Mouse (Mus musculus) neural tube, embryonic 14.5 days (tissue): ENCODE measurements at regions not wholly inside any gene's neighbourhood (a gene's known extent, or its start where the extent isn't known, plus 50 kb on each side); places are given as distances from the start of the nearest gene placed in this dataset.

ENCODE experiments used
- ATAC-seq: fragments of 200-750 bp; cut with Nextera tagmentation; 2 replicates; pipeline ENCODE4 v1.8.0; 2017; ENCODE audit warnings: low read depth, mild to moderate bottlenecking, moderate TSS enrichment, moderate library complexity
- H3K27ac ChIP-seq: fragments of 300-500 bp; sonication (generic); 2 replicates; pipeline ENCODE4 v1.5.1; 2014; ENCODE audit warnings: low read depth, mild to moderate bottlenecking, control low read depth, low read length, moderate library complexity, mixed read lengths
- H3K27me3 ChIP-seq: fragments of 300-500 bp; sonication (generic); 2 replicates; pipeline ENCODE4 v1.6.1; 2014; ENCODE audit warnings: low read length; ENCODE audit not compliant: control insufficient read depth, insufficient read depth
- H3K36me3 ChIP-seq: fragments of 300-500 bp; sonication (generic); 2 replicates; pipeline ENCODE4 v1.6.1; 2014; ENCODE audit warnings: low read length, mixed read lengths; ENCODE audit not compliant: control insufficient read depth, insufficient read depth
- H3K4me1 ChIP-seq: fragments of 300-500 bp; sonication (generic); 2 replicates; pipeline ENCODE4 v1.6.1; 2014; ENCODE audit warnings: low read length; ENCODE audit not compliant: control insufficient read depth, insufficient read depth
- H3K4me2 ChIP-seq: fragments of 300-500 bp; sonication (generic); 2 replicates; pipeline ENCODE4 v1.6.1; 2014; ENCODE audit warnings: mild to moderate bottlenecking, low read depth, low read length, control low read depth
- H3K4me3 ChIP-seq: fragments of 300-500 bp; sonication (generic); 2 replicates; pipeline ENCODE4 v1.5.1; 2014; ENCODE audit warnings: low read depth, low read length, control low read depth, mixed read lengths
- H3K9ac ChIP-seq: fragments of 300-500 bp; sonication (generic); replicated peaks from 2 replicates; pipeline ENCODE4 v1.6.1; 2014; ENCODE audit warnings: low read depth, mild to moderate bottlenecking, control low read depth, low read length, mixed read lengths
- H3K9me3 ChIP-seq: fragments of 300-500 bp; sonication (generic); 2 replicates; pipeline ENCODE4 v1.6.1; 2016; ENCODE audit warnings: low read length; ENCODE audit not compliant: control insufficient read depth
- WGBS: fragments of 180-500 bp; shearing (Covaris S2); extraction: QIAGEN DNeasy Blood & Tissue Kit; methylation state at CpG from one replicate; pipeline ENCODE4 v1.1.7; 2014; 5-methylcytosine and 5-hydroxymethylcytosine counted together

GRCm38 (mm10) chr16:73689274-73689673, 722.4 kb downstream of the Robo2 start:
- H3K9me3 ChIP-seq, result no peaks in the 10 kb centered on the region
- 61% methylated on average over 11 of the region's 11 CpGs for WGBS

GRCm38 (mm10) chr16:73679804-73680203, 731.8 kb downstream of the Robo2 start:
- no peaks in the 10 kb centered on the region for H3K9me3 ChIP-seq
- peak overlapping the region; percentile 53; the same call in 1 of the 2 replicates for H3K27ac ChIP-seq
- H3K4me3 ChIP-seq, result no peak overlapping the region
- peak overlapping the region; percentile 23 for H3K4me2 ChIP-seq
- no peak for ATAC-seq
- 51% methylated on average over 10 of the region's 10 CpGs for WGBS
- 0 out of 2 replicates have a peak overlapping the region, but pooled peaks have one; percentile 34 for H3K9ac ChIP-seq
- H3K4me1 ChIP-seq, result no peaks in the 10 kb centered on the region
- H3K36me3 ChIP-seq, result no peaks in the 10 kb centered on the region
- no peaks in the 10 kb centered on the region for H3K27me3 ChIP-seq

More at GRCm38 (mm10) chr16:73689274-73689673, 722.4 kb downstream of the Robo2 start:
- Histone ChIP-seq H3K4me3 (no peak overlapping the region), H3K36me3 (no peaks in the 10 kb centered on the region), H3K27me3 (no peaks in the 10 kb centered on the region), H3K4me1 (no peaks in the 10 kb centered on the region), H3K9ac (no peak overlapping the region), H3K4me2 (no peak overlapping the region), H3K27ac (no peak overlapping the region)
- no peak for ATAC-seq

- Histone ChIP-seq H3K4me3 (no peak overlapping the region), H3K4me2 (no peak overlapping the region), H3K4me1 (no peaks in the 10 kb centered on the region), H3K36me3 (no peaks in the 10 kb centered on the region), H3K9ac (no peak overlapping the region), H3K27me3 (no peaks in the 10 kb centered on the region), H3K27ac (no peak overlapping the region), H3K9me3 (no peaks in the 10 kb centered on the region)
- WGBS, result 51% methylated on average over 6 of the region's 6 CpGs
- ATAC-seq, result no peak
Observed at GRCm38 (mm10) chr16:73670516-73670915, 741.1 kb downstream of the Robo2 start.

GRCm38 (mm10) chr16:73652976-73653690, 758.5 kb downstream of the Robo2 start:
- no peak overlapping the region for H3K4me2 ChIP-seq
- H3K4me3 ChIP-seq, result no peak overlapping the region
- no peaks in the 10 kb centered on the region for H3K4me1 ChIP-seq
- no peaks in the 10 kb centered on the region for H3K27me3 ChIP-seq
- no peaks in the 10 kb centered on the region for H3K9me3 ChIP-seq
- WGBS, result 88% methylated on average over 1 of the region's 1 CpGs
- ATAC-seq, result no peak
- no peak overlapping the region for H3K9ac ChIP-seq
- H3K27ac ChIP-seq, result no peak overlapping the region
- no peaks in the 10 kb centered on the region for H3K36me3 ChIP-seq

GRCm38 (mm10) chr16:73647201-73647782, 764.3 kb downstream of the Robo2 start:
- peak overlapping the region; percentile 32 for H3K4me2 ChIP-seq
- no peaks in the 10 kb centered on the region for H3K36me3 ChIP-seq
- ATAC-seq, result no peak; the same call in 1 of the 2 replicates
- H3K4me3 ChIP-seq, result no peak overlapping the region; the same call in 1 of the 2 replicates
- WGBS, result 34% methylated on average over 19 of the region's 19 CpGs
- H3K9me3 ChIP-seq, result no peaks in the 10 kb centered on the region
- peak overlapping the region; percentile 13; the same call in 1 of the 2 replicates for H3K27ac ChIP-seq
- no peak overlapping the region for H3K9ac ChIP-seq
- H3K4me1 ChIP-seq, result 0 out of 2 replicates have a peak, but pooled peaks cover 5% of the 10 kb centered on the region
- H3K27me3 ChIP-seq, result no peaks in the 10 kb centered on the region

- Histone ChIP-seq H3K27ac (no peak overlapping the region), H3K9me3 (no peaks in the 10 kb centered on the region), H3K9ac (no peak overlapping the region), H3K4me1 (no peaks in the 10 kb centered on the region), H3K27me3 (no peaks in the 10 kb centered on the region), H3K4me2 (no peak overlapping the region), H3K36me3 (no peaks in the 10 kb centered on the region), H3K4me3 (no peak overlapping the region)
- 91% methylated on average over 9 of the region's 9 CpGs for WGBS
- ATAC-seq, result no peak
Observed at GRCm38 (mm10) chr16:73613017-73613416, 798.6 kb downstream of the Robo2 start.

- Histone ChIP-seq H3K4me3 (no peak overlapping the region), H3K27me3 (no peaks in the 10 kb centered on the region)
- 58% methylated on average over 2 of the region's 2 CpGs for WGBS
Observed at GRCm38 (mm10) chr16:73591421-73591820, 820.2 kb downstream of the Robo2 start.

GRCm38 (mm10) chr16:73561216-73561615, 850.4 kb downstream of the Robo2 start:
- 81% methylated on average over 7 of the region's 7 CpGs for WGBS
- H3K9me3 ChIP-seq, result no peaks in the 10 kb centered on the region
- H3K27ac ChIP-seq, result no peak overlapping the region
- no peaks in the 10 kb centered on the region for H3K36me3 ChIP-seq
- no peak for ATAC-seq
- H3K4me2 ChIP-seq, result no peak overlapping the region
- no peak overlapping the region for H3K4me3 ChIP-seq
- no peaks in the 10 kb centered on the region for H3K27me3 ChIP-seq
- no peaks in the 10 kb centered on the region for H3K4me1 ChIP-seq
- H3K9ac ChIP-seq, result no peak overlapping the region

More at GRCm38 (mm10) chr16:73591421-73591820, 820.2 kb downstream of the Robo2 start:
- H3K4me1 ChIP-seq, result no peaks in the 10 kb centered on the region
- no peak overlapping the region for H3K4me2 ChIP-seq
- no peaks in the 10 kb centered on the region for H3K9me3 ChIP-seq
- ATAC-seq, result no peak
- H3K9ac ChIP-seq, result no peak overlapping the region
- H3K27ac ChIP-seq, result no peak overlapping the region
- no peaks in the 10 kb centered on the region for H3K36me3 ChIP-seq

- 90% methylated on average over 4 of the region's 4 CpGs for WGBS
- Histone ChIP-seq H3K27ac (no peak overlapping the region), H3K27me3 (no peaks in the 10 kb centered on the region), H3K36me3 (no peaks in the 10 kb centered on the region), H3K4me2 (no peak overlapping the region), H3K9me3 (no peaks in the 10 kb centered on the region), H3K4me3 (no peak overlapping the region), H3K9ac (no peak overlapping the region), H3K4me1 (no peaks in the 10 kb centered on the region)
- ATAC-seq, result no peak
Observed at GRCm38 (mm10) chr16:73556940-73557339, 854.7 kb downstream of the Robo2 start.
